ENCODE assay signal across 9 mouse cellular contexts in genomic region chr17:45119609-45120201, GRCm38 (mm10).
DNase-seq lines count a peak whose midpoint lies in the region; ATAC-seq and TF ChIP-seq lines count a peak whose summit lies in the region.
"Had no signal": no experiment of that assay in that cellular context is flagged by ENCODE, and none has a peak within 500 bp of the region (broad histone marks: within the 10 kb centered on the region; RNA-seq: fewer than 3 reads in every experiment).

No protein-coding gene starts in this region.

- TF ChIP-seq CTCF in kidney, postnatal 0 days (IDR thresholded peaks at IDR 0.05; ENCODE audit: low read depth): no peak
- no peak for TF ChIP-seq CTCF in kidney, adult 2 months (conservative IDR thresholded peaks at IDR 0.05; ENCODE audit: insufficient read depth, insufficient read length, low read depth, low read length)

- ATAC-seq in kidney, postnatal 0 days (replicated peaks; ENCODE audit: low FRiP score, low read depth): no peak
- peak; percentile 57 for ATAC-seq in common myeloid progenitor, adult 5-6 weeks (replicated peaks; ENCODE audit: low read depth, poor library complexity, severe bottlenecking)

- no peak overlapping the region for H3K4me2 ChIP-seq in kidney, postnatal 0 days (ENCODE audit: low read length)

- no peak overlapping the region for H3K27ac ChIP-seq in kidney, postnatal 0 days
- no peak overlapping the region for H3K27ac ChIP-seq in kidney, adult 2 months (ENCODE audit: insufficient read depth, low read depth, low read length)

- no peaks in the 10 kb centered on the region for H3K27me3 ChIP-seq in kidney, postnatal 0 days (ENCODE audit: insufficient read depth, low read length)
- H3K27me3 ChIP-seq in kidney, adult 2 months (replicated peaks; ENCODE audit: control insufficient read depth, insufficient read depth, low read length): no peaks in the 10 kb centered on the region

- intact Hi-C loops in left cerebral cortex, postnatal 14 days (cut with DNase I): no loop called here

- no peaks in the 10 kb centered on the region for H3K36me3 ChIP-seq in kidney, postnatal 0 days (ENCODE audit: insufficient read depth, low read length)
- no peaks in the 10 kb centered on the region for H3K36me3 ChIP-seq in kidney, adult 2 months (ENCODE audit: control insufficient read depth, insufficient read depth, low read length)

- H3K4me1 ChIP-seq in kidney, postnatal 0 days (replicated peaks; ENCODE audit: insufficient read depth, low read length): 0 out of 2 replicates have a peak, but pooled peaks cover 9% of the 10 kb centered on the region
- no peaks in the 10 kb centered on the region for H3K4me1 ChIP-seq in kidney, adult 2 months (ENCODE audit: control insufficient read depth, insufficient read depth, low read length)

- peak; percentile 12 for DNase-seq in kidney, postnatal 0 days (ENCODE audit: low spot score)
- no peak for DNase-seq in kidney, adult 2 months
- DNase-seq in lung, postnatal 14 days: peak; percentile 30
- DNase-seq in thymus, postnatal 0 days (ENCODE audit: low spot score): peak; percentile 67
- no peak for DNase-seq in adrenal gland, postnatal 36 days
- DNase-seq in left cerebral cortex, postnatal 14 days (ENCODE audit: low spot score in 2 of 2): no peak
- no peak for DNase-seq in left cerebral cortex, adult 18-20 months (ENCODE audit: low spot score in 2 of 2)
- DNase-seq: cerebellum, adult 2 months had no signal

- H3K9me3 ChIP-seq in kidney, postnatal 0 days (replicated peaks; ENCODE audit: low read length): no peaks in the 10 kb centered on the region

- H3K9ac ChIP-seq in kidney, postnatal 0 days (ENCODE audit: low read depth, low read length): no peak overlapping the region

- 60% methylated on average over 18 of the region's 18 CpGs for whole genome bisulfite sequencing in kidney, postnatal 0 days
- WGBS in kidney, adult 2 months: 73% methylated on average over 18 of the region's 18 CpGs

- no peak for TF ChIP-seq POLR2A in kidney, adult 2 months (IDR thresholded peaks at IDR 0.05; ENCODE audit: low read depth, low read length)

- no peak overlapping the region for H3K4me3 ChIP-seq in kidney, postnatal 0 days (replicated peaks; ENCODE audit: low read depth, low read length)
- no peak overlapping the region for H3K4me3 ChIP-seq in kidney, adult 2 months (ENCODE audit: insufficient read depth, low read depth, low read length)

Comparison
In these comparisons a context has a peak if more than half of its experiments do, and no peak if none do; other contexts are left out.
1. DNase-seq: peak in kidney, postnatal 0 days (single experiment), lung, postnatal 14 days (single experiment) and thymus, postnatal 0 days (single experiment); none in kidney, adult 2 months (single experiment), adrenal gland, postnatal 36 days (0 of 2), left cerebral cortex, postnatal 14 days (0 of 2) and left cerebral cortex, adult 18-20 months (0 of 2).